Mouse (Mus musculus): ENCODE measurements around the gene Braf.

Gene Braf

DNA sequence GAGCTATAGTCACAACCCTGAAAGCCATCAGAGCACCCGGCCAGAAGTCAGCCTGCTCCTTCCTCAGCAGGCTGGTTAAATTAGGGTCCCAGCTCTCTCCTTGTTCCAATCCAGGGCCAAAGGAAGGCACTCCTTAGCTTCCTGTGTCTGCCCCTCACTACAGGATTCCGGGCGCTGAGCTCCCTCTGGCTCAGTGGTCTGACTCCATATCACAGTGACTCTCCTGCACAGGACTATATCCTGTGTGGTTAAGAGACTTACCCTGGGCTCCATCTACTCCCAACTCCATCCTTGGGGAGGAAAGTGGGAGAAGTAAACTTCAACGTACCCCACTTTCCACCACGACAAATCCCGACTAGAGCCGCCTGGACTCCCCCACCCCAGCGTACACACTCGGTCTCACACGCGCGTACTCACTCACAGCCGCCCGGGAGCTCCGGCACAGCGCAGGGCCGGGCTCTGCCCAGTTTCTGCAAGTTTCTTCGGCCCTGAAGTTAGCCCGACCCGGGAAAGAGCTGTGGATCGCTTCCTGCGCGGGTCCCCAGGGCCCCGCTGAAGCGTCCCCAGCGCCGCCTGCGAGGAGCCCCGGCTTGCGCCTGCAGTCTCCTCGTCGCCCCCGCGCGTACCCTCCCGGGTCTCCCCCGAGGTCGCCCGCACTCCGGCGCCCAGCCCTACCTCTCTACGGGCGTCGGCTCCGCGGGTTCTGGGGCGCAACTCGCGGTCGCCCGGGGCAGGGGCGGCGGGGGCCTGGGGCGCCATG, 168.2 kb downstream of the Braf start:
- peak; percentile 55 for ATAC-seq (ENCODE audit: low TSS enrichment)

DNA sequence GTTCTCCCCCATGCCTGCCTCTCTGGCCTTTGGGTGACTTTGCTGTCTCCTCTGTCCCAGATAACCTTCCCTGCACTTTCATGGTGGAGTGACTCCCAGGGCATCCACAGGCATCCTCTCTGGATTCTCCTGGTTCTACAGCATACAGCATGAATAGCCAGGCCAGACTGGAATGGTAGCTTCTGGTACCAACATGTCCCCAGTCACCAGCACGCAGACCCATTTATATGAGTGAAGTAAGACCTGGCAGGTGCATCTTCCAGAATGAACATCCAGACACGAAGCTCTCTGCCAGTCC, 169.7 kb downstream of the Braf start:
- no peak for ATAC-seq (ENCODE audit: low TSS enrichment)

DNA sequence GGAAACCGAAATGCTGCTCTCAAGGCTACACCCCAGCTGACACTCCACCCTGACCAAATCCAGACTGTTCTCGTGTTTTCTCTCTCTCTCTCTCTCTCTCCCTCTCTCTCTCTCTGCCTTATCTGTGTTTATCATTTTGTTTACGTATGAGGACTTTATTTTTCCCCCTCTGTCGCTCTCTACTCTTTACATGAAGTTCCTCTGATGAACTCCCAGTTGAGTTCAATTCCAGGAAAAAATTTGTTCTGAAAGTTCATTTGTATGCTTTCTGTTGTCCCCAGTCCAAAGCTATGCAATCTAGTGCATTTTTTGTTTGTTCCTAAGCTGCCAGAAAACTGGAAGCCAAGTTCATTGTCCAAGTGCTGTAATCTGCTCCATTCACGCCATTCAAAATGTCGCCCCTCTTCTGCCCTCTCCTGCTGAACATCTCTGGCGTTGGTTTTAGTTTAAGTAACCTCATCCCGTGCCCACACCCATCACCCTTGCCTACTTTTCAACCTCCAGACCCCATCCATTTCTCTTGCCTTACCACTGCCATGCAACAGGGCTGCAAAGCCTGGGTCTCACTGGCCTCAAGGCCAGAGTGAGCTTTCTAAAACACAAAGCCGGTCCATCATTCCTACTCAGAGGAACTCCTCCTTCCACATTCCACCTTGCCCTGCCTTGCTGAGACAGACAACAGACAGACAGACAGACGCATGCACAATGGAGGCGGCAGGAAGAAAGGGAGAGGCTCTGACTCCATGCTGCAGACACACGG, 170.2 kb downstream of the Braf start:
- ATAC-seq (ENCODE audit: low TSS enrichment): no peak
